Mouse (Mus musculus) erythroblast, embryonic 14.5 days (primary cell): ENCODE measurements around the gene Narfl.

Experiments used
- GATA1 ChIP-seq: IDR thresholded peaks from 2 replicates; pipeline ENCODE4 v1.6.1; 2012; ENCODE audit warnings: low read length, inconsistent platforms, mixed read lengths
- TAL1 ChIP-seq: IDR thresholded peaks from 3 replicates; pipeline ENCODE4 v1.6.1; 2012; ENCODE audit warnings: low read length, inconsistent platforms, mixed read lengths

DNA sequence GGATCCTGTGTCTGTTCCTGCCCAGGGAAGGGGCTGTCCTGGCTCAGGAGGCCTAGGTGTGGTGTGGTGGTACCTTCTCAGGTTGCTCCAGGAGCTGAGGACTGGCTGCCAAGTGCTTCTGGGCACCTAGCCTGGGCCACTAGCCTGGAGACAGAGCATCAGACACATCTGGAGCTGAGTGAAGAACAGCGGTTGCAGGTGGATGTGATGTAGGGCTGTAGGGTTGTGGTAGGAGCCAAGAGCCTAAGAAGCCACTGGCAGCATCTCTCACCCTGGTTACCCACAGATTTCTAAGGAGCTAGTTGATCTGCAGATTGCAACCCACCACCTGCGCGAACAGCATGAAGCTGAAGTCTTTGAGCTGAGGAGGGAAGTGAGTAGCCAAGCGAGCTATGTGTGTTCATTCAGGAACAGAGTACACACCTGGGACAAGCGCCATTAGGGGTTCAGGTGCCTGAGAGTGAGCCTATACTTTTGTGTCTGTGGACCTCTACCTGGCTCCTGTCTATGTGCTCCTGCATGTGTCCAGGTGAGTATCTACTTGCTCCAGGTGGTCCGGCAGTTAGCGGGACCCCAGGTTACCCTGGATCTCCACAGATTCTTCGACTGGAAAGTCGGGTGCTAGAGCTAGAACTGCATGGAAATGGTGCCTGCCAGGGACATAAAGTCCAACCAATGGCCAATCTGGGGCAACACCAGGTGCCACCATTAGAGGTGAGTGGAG is 13.4 kb downstream of the Narfl start:
- TF ChIP-seq GATA1 (no peak), TAL1 (no peak)
